ENCODE assay signal across 17 mouse cellular contexts in the genomic region with DNA sequence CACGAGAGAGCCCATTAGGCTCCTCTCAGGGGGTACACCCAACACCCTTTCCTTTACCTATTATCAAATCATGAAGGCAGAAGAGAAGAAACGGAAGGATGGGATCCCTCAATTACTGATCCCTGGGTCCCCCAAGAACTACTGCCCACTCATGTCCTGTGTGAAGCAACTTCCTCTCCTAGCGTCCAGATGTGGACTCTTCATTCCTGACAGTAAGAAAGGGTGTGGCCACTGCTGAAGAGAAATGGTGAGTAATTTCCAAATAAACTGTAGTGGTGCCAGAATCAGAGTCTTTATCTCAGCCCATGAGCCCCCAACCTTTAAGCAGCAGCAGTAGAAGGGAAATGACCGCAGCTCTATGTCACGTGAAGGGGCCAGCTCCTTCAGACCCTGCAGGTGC.
"Had no signal": no experiment of that assay in that cellular context is flagged by ENCODE, and none has a peak within 500 bp of the region (broad histone marks: within the 10 kb centered on the region; RNA-seq: fewer than 3 reads in every experiment).

No protein-coding gene starts in this region.

- H3K9me3 ChIP-seq: liver, embryonic 13.5 days; midbrain, embryonic 12.5 days; neural tube, embryonic 13.5 days; stomach, embryonic 15.5 days had no signal

- H3K9ac ChIP-seq: liver, embryonic 13.5 days; lung, embryonic 14.5 days; midbrain, embryonic 12.5 days; neural tube, embryonic 13.5 days; stomach, embryonic 15.5 days had no signal

- H3K27ac ChIP-seq: kidney, postnatal 0 days; left cerebral cortex, adult 2 months; liver, embryonic 13.5 days; macrophage; midbrain, embryonic 12.5 days; neural tube, embryonic 13.5 days; stomach, embryonic 15.5 days had no signal

- ATAC-seq: intestine, postnatal 0 days; lung, postnatal 0 days; midbrain, embryonic 16.5 days had no signal

- DNase-seq: kidney, adult 2 months; kidney, postnatal 36 days; layer of hippocampus, postnatal 36 days; liver, embryonic 13.5 days; lung, embryonic 14.5 days; retina, postnatal 1 day; thymus, postnatal 36 days had no signal

- H3K27me3 ChIP-seq: liver, embryonic 13.5 days; midbrain, embryonic 12.5 days; stomach, embryonic 15.5 days had no signal

- H3K4me1 ChIP-seq: liver, embryonic 13.5 days; midbrain, embryonic 12.5 days; stomach, embryonic 15.5 days had no signal

- H3K4me3 ChIP-seq: left cerebral cortex, adult 2 months; liver, embryonic 13.5 days; midbrain, embryonic 12.5 days; myocyte; neural tube, embryonic 13.5 days; stomach, embryonic 15.5 days had no signal

- H3K36me3 ChIP-seq: liver, embryonic 13.5 days; midbrain, embryonic 12.5 days; neural tube, embryonic 13.5 days; stomach, embryonic 15.5 days had no signal

- H3K4me2 ChIP-seq: liver, embryonic 13.5 days; lung, embryonic 14.5 days; midbrain, embryonic 12.5 days; neural tube, embryonic 13.5 days; stomach, embryonic 15.5 days had no signal
